Mouse (Mus musculus): ENCODE data around the gene Atxn7l3. TPM values are rescaled to one million over a fixed set of nuclear protein-coding genes. Genes with fewer than 3 reads are reported as not detected.

Gene Atxn7l3
- total RNA-seq, 2 experiments from 2014 or later = 146 to 150 TPM

DNA sequence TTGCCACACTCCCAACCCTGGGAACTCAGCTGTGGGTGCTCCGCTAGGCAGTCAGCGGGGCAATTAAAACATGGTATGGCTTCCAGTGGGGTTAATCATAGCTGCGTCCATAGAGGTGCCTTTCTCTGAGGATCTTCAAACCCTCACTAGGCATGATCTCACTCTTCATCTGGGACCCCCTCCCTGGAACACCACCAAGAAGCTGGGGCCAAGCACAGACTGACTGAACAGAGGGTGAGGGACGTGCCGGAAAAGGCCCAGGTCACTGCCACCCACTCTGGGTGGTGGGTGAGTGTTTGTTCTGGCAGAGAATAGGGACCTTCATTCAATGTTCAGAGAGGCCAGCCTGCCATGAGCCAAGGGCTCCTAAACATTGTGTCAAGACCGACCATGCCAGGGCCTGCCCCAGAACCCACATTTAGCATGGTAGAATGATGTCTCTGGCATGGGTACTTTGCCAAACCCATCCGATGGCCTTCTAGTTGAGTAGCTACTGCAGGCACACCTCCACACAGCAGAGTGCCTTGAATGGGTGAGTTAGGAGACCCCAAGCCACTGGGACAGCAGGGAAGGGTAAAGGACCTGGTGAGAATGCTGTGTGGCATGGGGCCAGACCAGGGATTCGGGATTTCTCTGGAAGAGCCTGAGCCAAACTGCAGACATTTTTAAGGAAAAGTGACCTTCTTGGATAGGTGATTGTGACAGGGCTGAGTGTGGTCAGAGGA, 29.6 kb downstream of the Atxn7l3 start:
- no peak for DNase-seq (ENCODE audit: low spot score in 2 of 2)

DNA sequence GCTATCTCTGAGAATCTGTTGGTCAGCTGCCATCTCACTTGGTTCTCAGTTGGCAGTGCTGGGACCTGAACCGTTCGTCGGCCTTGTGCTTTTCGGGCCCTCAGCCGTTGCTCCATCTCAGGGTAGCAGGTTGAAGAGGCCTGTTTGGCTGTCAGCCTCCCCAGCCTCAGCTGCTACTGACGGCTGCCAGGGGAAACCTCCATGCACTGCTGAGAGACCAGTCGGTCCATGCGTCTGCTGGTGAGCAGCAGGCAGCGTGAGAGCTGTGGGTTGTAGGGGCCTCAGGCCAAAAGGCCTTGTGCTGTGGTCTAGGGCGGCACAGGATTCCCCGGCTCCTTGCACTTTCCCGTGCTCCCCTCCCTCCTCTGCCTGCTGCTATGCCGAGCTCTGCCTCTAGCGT, 30.6 kb downstream of the Atxn7l3 start:
- DNase-seq (ENCODE audit: low spot score in 2 of 2) = no peak

DNA sequence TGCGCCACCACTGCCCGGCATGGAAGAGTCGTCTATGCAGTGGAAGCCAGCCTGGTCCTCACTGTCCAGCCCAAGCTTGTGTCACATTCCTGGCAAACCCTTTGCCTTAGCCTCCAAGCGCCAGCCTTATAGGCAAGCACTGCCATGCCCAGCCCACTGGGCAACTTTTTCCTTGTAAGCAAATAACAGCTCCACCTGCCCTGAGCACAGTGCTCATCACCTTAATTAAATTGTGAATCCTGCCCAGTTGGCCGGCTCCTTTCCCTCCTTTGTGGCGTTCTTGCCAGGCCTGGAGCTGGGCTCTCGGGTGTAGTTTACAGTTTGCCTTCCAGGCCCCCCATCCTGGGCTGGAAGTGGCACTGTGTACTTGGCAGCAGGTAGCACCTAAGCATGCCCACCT, 33.2 kb downstream of the Atxn7l3 start:
- DNase-seq (ENCODE audit: low spot score in 2 of 2) = no peak

DNA sequence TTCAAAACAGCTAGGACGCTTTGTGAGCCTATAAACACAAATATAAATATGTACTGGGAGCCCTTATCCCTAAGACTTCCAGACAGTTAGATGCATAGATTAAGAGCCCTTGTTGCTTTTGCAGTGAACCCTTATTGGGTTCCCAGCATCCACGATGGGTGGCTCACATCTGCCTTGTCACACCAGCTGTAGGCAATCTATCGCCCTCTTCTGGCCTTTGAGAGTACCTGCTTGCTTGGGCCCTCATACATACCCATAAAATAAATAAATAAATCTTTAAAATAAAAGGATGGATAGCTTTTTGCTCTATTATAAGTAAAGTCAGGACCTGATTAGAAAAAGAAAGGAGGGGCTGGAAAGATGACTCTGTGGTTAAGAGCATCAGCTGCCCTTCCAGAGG, 37.9 kb downstream of the Atxn7l3 start:
- DNase-seq (ENCODE audit: low spot score in 2 of 2) = no peak

DNA sequence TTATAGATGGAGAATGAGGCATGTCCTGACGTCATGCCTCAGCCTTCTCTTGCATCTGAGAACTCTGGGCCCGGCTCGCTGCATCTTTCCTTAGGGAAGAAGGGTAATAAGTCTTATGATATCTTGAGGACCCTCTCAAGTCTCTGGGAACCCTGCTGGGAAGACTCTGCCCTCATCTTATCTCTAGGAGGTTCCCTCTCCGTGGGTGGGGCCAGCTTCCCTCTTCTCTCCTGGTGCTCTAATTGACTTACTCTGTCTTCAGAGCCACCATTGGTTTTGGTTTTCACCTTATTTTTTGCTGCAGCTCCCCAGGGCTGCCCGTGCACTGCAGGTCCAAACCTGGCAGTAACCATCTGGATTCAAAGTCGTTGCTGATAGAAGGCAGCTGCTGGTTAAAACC, 38.3 kb downstream of the Atxn7l3 start:
- DNase-seq (ENCODE audit: low spot score in 2 of 2) = no peak

DNA sequence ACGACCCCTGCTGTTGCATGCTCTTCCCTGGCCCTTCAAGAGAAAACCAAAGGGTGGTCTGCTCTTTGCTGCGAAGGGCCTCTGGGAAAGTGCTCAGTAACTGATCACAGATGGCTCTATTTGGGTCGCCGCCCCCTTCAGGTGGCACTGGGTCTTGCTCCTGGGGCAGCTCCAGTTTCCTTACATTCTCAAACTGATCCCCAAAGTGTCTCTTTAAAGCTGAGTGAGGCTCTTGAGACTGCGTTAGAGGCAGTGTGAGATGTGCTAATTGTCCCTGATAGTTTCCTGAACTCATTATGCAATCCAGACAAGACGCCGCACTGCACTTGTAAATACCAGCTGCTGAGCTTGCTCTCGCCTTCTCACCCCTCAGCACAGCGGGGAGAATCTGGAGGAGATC, 38.9 kb downstream of the Atxn7l3 start:
- DNase-seq (ENCODE audit: low spot score in 2 of 2) = peak in 1 of 2 experiments; percentile 39

DNA sequence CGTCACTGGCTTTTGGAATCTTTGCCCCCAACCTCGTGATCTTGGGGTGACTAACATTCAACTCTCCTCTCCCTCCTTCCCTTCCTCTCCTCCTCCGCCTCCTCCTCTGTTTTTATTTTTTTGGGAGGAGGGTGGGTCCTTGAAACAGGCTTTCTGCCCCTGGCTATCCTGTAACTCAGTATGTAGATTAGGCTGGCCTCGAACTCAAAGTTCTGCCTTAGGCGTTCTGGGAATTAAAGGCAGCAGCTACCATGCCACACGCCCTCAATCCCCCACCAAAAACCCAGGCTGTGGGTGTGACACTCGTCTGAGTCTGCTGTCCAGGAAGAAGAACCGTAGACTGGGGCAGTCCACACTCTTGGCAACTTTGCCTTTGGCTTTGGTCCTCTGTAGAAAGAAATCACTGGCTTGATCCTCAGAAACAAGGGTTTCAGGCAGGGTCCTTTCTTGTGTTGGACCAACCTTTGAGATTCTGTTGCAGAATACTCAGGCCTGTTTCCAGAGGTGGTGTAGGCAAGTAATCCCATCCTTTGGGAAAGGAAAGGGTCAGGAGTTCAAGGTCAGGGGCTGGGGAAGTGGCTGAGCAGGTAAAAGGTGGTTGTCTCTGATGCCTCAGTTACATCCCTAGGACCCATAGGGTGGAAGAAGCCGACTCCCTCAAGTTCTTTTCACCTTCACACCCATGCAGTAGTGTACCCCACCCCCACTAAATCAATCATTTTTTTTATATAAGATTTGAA, 46.9 kb downstream of the Atxn7l3 start:
- no peak for DNase-seq (ENCODE audit: low spot score in 2 of 2)

DNA sequence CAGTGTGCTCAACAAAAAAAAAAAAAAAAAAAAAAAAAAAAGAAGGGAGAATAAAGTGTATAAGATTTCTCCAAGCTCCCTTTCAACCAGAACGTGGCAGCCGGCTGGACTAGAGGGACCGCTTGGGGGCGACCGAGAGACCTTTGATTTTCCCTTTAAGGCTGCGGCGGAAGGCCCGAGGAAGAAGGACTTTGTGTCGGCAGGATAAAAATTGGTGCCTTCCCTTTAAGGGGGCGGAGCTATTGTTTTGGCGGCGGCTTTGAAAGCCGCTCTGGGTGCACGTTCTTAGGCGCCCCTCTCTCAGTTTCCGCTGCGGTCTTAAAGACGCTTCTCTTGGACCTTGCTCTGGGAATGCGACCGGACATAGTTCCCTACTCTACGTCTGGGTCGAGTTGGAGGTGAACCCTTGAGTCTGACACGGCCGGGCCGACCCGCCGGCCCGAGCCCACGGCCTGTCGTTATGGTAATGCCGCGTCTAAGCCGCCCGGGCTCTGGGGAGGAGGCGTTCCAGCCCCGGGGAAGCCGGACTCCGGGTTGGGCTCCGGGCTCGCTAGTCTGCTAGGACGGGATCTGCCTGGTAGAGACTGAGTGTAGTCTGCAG, 47.7 kb downstream of the Atxn7l3 start, which contains the start of gene BC030867:
Gene BC030867 (plus strand): TSS at position 253 of the 601 bp plus-strand sequence.
- DNase-seq (ENCODE audit: low spot score in 2 of 2) = peak; percentile 97 to 98

DNA sequence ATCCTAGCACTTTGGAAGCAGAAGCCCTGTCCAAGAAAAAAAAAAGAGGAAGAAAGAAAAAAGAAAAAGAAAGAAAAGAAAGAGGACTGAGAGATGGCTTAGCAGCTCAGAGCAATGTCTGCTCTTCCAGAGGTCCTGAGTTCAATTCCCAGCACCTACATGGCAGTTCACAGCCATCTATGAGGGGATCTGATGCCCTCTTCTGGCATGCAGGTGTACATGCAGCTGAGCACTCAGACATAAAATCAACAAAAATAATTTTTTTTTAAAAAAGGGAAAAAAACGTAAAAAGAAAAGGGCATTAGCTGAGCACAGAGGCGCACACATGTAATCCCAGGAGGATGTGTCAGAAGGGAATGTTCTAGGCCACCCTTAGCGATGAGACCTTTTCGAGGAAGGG, 49.6 kb downstream of the Atxn7l3 start:
- DNase-seq (ENCODE audit: low spot score in 2 of 2) = no peak

DNA sequence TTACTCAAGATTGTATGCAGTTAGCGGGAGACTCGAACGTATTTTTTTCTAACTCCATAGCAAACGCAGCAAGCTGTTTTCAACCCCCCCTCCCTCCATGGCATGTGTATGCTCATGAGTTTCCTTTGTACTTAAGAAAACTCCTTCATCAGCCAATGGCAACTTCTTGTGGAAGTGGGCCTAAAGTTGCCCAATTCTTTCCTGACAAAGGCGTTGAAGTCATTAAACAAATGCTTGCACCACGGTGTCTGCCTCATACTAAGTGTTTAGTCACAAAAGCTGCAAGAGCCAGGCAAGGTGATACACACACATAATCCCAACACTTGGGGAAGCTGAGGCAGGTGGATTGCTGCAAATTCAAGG, 50.2 kb downstream of the Atxn7l3 start:
- no peak for DNase-seq (ENCODE audit: low spot score in 2 of 2)

DNA sequence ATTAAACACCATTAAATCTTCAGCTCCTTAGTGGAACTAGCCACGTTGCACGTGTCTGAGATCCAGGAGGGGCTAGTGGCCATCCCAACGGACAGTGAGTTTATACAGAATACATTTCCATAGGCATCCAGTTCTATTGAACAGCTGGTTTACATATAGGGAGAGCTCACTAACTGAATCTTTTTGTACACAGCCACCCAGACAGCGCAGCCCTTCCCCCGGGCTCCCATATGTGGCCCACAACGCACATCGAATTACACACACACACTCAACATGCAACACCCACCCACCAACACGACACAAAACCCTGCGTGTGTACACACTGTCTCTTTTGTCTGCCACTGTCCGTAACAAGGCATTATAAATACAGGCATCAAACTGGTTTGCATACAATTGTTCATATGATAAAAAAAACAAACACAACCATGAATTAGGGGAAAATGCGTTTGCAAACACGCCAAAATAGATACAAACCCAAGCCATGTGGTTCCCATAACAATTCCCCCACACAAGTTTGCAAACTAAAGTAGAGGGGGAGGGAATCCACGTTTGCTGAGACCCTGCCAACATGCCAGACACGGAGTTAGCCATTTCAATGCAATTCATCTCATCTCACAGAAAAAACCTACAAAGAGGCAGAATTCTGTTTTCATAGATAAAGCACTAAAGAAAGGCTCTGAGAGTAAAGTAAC, 50.7 kb downstream of the Atxn7l3 start:
- no peak for DNase-seq (ENCODE audit: low spot score in 2 of 2)

DNA sequence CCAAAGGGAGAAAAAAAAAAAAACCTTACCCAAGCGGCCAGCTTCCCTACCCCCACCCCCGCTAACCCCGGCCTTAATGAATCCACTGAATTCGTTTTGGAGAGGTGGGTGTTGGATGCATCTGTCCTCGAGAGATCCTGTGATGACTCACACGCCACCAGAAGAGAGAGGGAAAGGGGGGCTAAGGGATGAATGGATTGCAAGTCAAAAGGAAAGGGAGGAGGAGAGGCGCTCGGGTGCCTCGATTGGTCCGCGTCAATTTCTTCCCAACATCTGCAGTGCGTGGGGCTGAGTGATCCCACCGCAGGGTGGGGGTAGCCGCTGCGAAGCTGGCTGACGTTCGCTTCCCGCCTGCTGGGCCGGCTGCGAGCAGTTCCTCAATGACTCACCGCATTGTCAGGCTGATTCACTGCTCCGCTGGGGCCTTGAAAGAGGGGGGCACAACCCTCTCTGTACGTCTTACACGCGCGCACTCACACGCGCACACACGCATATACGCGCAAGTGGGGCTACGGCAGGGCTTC, 51.4 kb downstream of the Atxn7l3 start:
- DNase-seq (ENCODE audit: low spot score in 2 of 2) = peak; percentile 67 to 68

DNA sequence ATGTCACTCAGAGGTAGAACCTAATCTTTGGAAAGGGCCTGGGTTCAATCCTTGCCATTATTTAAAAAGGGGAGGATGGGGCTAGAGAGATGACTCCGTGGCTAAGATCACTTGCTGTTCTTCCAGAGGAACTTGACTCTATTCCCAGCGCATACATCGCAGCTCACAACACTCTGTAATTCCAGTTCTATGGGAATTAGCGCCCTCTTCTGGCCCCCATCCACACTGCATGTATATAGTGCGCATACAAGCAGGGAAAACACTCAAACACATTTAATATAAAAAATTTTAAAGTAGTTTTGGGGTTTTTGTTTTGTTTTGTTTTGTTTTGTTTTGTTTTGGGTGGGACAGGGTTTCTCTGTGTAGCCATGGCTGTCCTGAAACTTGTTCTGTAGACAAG, 54.6 kb downstream of the Atxn7l3 start:
- no peak for DNase-seq (ENCODE audit: low spot score in 2 of 2)

DNA sequence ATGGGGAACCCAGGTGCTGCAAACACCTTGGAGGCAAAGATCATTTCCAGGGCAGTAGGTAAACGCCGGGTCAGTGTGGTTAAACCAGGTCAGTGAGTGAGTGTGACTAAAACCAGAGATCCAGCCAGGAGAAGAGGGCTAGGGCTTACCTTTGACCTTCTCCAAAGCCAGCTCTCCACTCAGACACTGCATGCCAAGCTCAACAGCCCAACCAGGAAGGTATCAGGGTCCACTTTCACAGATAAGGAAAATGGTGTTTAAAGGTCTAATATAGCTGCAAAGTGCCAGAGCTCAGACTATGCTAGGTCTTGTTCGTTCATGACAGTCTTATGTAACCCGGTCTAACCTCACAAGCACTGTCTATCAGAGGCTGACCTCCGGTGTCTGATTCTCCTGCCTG, 55.2 kb downstream of the Atxn7l3 start:
- DNase-seq (ENCODE audit: low spot score in 2 of 2) = no peak

DNA sequence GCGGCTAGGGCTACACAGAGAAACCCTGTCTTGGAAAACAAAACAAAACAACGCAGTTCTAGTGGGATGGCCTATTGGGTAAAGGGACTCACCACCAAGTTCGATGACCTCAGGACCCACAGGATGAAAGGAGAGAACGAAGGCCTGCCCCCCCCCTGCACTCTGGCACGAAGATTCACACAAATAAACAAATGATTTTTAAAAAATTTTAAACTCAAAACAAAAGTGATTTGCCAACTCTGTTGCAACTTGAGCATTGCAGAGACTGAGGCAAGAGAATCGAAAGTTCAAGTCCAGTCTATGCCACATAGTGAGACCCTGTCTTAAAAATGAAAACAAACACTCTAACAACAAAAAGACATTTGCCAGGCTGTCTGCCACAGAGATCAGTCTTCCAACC, 55.8 kb downstream of the Atxn7l3 start:
- DNase-seq (ENCODE audit: low spot score in 2 of 2) = no peak

Other genes with a start within 250 kb of the Atxn7l3 start
- 100 to 1,000 TPM; 103 to 110 TPM for gene Mpp2, start 208.1 kb downstream of the Atxn7l3 start, total RNA-seq (2021)
- not detected for gene Ppy, start 195.3 kb downstream of the Atxn7l3 start, total RNA-seq (2021)
- gene Pyy, start 188.8 kb downstream of the Atxn7l3 start, total RNA-seq (2021) = not detected
- not detected for gene Nags, start 151.1 kb downstream of the Atxn7l3 start, total RNA-seq (2021)
- 10 to 100 TPM; 29.8 TPM for gene Tmem101, start 140.2 kb downstream of the Atxn7l3 start, total RNA-seq (2021)
- 10 to 100 TPM; 73.8 to 77.8 TPM for gene Lsm12, start 111.3 kb downstream of the Atxn7l3 start, total RNA-seq (2021)
- 10 to 100 TPM; 44.4 to 45.4 TPM for gene G6pc3, start 107.0 kb downstream of the Atxn7l3 start, total RNA-seq (2021)
- 100 to 1,000 TPM; 164 to 207 TPM for gene Hdac5, start 66.5 kb downstream of the Atxn7l3 start, total RNA-seq (2021)
- 1 to 10 TPM in 1 of 2 experiments, under 1 TPM in 1; 0.94 to 1.0 TPM for gene BC030867, start 47.7 kb downstream of the Atxn7l3 start, total RNA-seq (2021)
- gene Asb16, start 27.9 kb downstream of the Atxn7l3 start, total RNA-seq (2021) = under 1 TPM; 0.64 to 0.76 TPM
- gene Tmub2, start 11.7 kb downstream of the Atxn7l3 start, total RNA-seq (2021) = 10 to 100 TPM; 55.2 to 60.4 TPM
- 100 to 1,000 TPM; 112 to 125 TPM for gene Ubtf, start 23.1 kb upstream of the Atxn7l3 start, total RNA-seq (2021)
- gene Slc4a1, start 69.6 kb upstream of the Atxn7l3 start, total RNA-seq (2021) = under 1 TPM; 0.32 to 0.54 TPM
- gene Rundc3a, start 96.8 kb upstream of the Atxn7l3 start, total RNA-seq (2021) = 100 to 1,000 TPM; 356 to 431 TPM
- 10 to 100 TPM; 74.8 to 80.1 TPM for gene Slc25a39, start 111.3 kb upstream of the Atxn7l3 start, total RNA-seq (2021)
- 10 to 100 TPM; 81.8 to 83.7 TPM for gene Grn, start 133.7 kb upstream of the Atxn7l3 start, total RNA-seq (2021)
- 100 to 1,000 TPM; 115 TPM for gene Fam171a2, start 151.1 kb upstream of the Atxn7l3 start, total RNA-seq (2021)
- gene Itga2b, start 173.5 kb upstream of the Atxn7l3 start, total RNA-seq (2021) = 1 to 10 TPM; 3.6 to 3.7 TPM

All from layer of hippocampus, postnatal 10 days (tissue).